Mouse (Mus musculus) small intestine, adult 2 months (tissue): ENCODE measurements around the gene Add1.

Experiments
- CTCF ChIP-seq: fragments of 200-500 bp; IDR thresholded peaks from 2 replicates; pipeline ENCODE4 v1.5.1; 2012; ENCODE audit warnings: low read depth, mild to moderate bottlenecking, control low read depth, inconsistent platforms, low read length, moderate library complexity, mixed read lengths; ENCODE audit not compliant: insufficient replicate concordance, insufficient read length; ENCODE audit errors: extremely low read depth
- POLR2A ChIP-seq: fragments of 200-500 bp; IDR thresholded peaks from 2 replicates; pipeline ENCODE4 v1.6.1; 2012; ENCODE audit warnings: low read depth, mild to moderate bottlenecking, control low read depth, inconsistent platforms, low read length, moderate library complexity

- no peak for TF ChIP-seq POLR2A
- no peak for TF ChIP-seq CTCF
These were observed 24.4 kb upstream of the Add1 start for GRCm38 (mm10) chr5:34549135-34549482.
